Mouse (Mus musculus): ENCODE data around the gene Cul7.

The Cul7 gene

DNA sequence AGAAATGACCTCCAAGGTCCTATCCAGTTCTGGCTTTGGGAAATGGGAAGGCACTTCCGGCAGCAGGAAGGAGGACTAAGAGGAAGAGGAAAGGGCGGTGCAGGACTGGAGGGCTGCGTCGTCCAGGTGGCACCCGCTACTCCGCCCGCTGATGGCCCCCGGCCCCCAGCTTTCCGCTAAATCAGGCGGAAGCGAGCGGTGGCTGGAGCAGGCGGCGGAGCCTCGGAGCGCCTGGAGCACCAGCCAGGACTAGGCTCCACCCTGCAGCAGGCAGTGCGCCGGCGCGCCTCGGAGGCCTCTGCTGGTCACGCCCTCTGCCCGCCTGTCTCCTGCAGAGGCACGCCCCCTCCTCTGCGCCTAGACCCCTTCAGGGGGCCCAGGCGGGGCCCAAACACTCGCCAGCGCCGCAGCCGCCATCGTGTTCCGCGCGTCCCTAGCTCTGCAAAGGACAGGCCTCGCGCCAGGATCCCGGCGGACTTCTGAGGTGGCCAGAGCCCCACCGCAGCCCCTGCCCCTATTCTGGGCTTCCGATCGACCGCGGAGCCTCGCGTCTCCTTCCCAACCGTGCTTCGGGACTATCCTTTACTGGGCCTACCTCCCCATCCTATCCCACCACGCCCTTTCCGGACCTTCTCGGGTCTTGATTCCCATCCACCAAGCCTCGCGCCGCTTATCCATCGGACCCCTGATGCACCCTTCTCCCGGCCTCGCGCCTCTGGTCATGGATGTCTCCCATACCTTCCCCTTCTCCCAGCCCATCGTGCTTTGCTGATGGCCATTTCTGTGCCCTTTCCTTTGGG is at the start of gene Cul7:
Gene Cul7 (plus strand): TSS at position 106 of the 800 bp plus-strand sequence.
- DNase-seq = peak; percentile 89

DNA sequence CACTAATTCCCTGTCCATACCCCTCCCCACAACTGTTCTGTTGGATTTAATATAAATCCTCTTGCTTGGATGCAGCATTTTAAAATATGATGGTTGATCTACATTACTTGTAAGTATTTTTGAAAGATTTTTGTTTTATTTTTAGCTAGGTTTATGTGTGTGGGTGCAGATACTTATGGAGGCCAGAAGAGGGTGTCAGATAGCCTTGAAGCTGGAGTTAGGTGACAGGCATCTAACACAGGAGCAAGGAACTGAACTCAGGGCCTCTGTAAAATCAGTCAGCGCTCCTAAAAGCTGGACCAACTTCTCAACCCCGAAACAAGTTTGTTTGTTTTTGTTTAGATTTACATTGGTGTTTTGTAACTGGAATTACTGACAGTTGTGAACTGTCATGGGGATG is 49.6 kb upstream of the Cul7 start:
- DNase-seq = no peak

- no peak for DNase-seq
These were observed 47.9 kb upstream of the Cul7 start for GRCm38 (mm10) chr17:46602212-46602611.

GRCm38 (mm10) chr17:46603229-46603628 is 46.9 kb upstream of the Cul7 start:
- DNase-seq = no peak

DNA sequence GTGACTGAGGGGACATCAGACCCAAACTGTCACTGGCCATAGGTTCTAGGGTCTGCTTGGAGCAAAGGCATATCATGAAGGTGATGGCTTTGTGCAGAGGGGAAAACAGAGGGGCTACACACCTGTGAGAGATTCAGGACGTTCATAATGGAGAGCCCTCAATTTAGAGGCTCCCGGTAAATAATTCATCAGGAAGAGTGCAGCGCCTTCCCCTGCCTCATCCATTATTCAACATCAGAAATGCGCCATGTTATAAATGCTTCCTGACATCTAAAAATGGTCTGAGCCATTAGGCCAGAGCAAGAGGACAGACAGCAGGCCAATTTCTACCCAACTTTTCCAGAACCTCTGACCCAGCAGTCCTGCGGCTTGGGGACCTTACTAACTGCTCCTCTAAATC is 45.0 kb upstream of the Cul7 start:
- DNase-seq = no peak

DNA sequence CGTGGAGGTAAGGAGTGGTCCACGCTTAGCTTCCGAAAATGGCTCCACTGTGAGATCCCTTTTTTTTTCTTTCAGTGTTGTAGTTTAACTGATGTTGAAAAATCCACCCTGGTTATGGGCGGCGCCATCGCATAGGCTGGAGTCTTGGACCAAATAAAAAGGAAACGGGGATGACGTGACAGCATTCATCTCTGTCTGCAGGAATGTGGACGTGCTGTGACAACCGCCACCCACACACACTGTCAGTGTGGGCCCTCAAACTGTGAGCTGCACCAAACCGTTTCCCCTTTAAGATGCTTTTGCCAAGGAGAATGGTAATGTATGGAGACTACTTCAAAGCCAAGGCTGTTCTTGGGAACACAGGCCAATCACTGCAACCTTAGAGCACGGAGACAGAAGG is 44.1 kb upstream of the Cul7 start:
- DNase-seq = no peak

GRCm38 (mm10) chr17:46609721-46610514 is 40.2 kb upstream of the Cul7 start:
- no peak for DNase-seq

- no peak for DNase-seq
These were observed 38.8 kb upstream of the Cul7 start for GRCm38 (mm10) chr17:46611316-46611715.

DNA sequence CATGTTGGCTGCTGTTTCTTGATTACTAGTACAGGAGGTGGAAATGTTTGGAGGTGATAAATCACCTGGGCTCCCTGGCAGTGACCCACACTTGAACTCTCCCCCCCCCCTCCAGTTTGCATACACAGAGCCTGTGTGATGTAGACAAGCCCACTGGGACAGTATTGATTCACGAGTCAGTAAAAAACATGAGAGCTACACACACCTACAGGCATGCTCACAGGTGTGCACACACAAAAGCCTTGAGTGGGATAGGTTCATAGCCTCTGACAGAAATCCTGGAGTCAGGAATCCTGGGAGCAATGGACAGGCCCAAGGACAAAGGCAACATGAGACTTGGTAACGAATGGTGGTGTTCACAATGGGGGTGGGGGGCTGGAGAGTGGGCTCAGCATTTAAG is 37.9 kb upstream of the Cul7 start:
- DNase-seq = no peak

- DNase-seq = no peak
These were observed 37.3 kb upstream of the Cul7 start for GRCm38 (mm10) chr17:46612820-46613219.

GRCm38 (mm10) chr17:46613229-46613628 is 36.9 kb upstream of the Cul7 start:
- no peak for DNase-seq

DNA sequence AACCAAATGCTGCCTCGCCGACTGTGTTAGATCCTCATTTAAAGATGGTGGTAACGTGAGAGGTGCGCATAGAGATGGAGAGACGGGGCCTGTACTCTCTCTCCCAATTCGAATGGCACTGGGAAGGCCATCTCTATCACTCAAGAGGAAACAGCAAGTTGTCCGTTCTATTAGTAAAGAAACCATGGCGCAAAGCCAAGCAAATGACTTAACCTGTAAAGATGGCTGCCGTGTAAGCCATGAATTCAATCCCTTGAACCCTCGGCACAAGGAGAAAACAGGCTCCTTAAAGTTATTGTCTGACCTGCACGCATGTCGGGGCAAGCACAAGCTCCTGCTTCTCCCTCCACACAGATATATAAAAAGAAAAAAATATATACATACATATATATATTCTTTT is 32.3 kb upstream of the Cul7 start:
- DNase-seq = no peak

- DNase-seq = no peak
These were observed 31.8 kb upstream of the Cul7 start for GRCm38 (mm10) chr17:46618394-46618768.

DNA sequence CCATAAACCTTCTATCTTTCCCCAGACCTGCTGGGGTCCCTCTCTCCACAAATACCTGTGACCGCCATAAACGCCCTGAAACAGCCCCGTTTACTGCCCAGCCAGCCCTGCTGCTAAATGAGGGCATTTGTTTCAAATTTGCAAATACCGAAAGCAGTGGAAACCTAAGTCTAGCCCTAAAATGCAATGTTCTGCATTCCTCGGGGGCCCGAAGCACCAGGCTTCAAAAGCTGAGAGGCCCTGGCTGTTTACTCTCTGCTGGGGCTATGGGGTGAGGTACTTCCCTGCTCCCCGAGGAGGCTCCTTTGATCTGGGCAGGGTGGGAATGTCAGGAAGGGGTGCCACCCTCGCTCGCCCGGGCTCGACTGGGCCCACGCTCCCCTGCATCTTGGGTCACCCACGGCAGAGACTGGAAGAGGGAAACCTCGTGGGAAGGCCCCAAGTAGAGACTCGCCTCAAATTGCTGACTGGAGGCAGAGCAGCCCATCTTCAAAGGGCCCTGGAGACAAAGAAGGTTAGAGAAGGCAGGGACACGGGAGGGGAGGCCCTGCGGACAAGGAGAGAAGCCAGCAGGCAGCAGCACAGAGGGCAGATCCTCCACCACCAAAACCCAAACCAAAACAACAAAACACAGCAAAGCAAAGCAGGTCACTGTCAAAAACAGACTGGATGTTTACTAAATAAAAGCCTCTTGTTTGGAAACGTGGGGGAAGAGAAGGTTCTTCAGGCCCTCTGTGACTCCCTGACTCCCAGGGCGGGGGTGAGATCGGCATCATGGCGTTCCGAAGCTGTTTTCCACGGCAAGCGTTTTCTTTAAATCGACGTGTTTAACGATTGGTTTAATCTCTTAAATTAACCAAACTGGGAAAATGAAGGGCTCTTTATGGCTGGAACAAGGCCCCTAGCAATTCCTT is 31.1 kb upstream of the Cul7 start:
- no peak for DNase-seq

GRCm38 (mm10) chr17:46619683-46620357 is 30.3 kb upstream of the Cul7 start:
- DNase-seq = no peak

GRCm38 (mm10) chr17:46621324-46621723 is 28.8 kb upstream of the Cul7 start:
- DNase-seq = peak; percentile 69

GRCm38 (mm10) chr17:46622269-46622668 is 27.9 kb upstream of the Cul7 start:
- DNase-seq = no peak

DNA sequence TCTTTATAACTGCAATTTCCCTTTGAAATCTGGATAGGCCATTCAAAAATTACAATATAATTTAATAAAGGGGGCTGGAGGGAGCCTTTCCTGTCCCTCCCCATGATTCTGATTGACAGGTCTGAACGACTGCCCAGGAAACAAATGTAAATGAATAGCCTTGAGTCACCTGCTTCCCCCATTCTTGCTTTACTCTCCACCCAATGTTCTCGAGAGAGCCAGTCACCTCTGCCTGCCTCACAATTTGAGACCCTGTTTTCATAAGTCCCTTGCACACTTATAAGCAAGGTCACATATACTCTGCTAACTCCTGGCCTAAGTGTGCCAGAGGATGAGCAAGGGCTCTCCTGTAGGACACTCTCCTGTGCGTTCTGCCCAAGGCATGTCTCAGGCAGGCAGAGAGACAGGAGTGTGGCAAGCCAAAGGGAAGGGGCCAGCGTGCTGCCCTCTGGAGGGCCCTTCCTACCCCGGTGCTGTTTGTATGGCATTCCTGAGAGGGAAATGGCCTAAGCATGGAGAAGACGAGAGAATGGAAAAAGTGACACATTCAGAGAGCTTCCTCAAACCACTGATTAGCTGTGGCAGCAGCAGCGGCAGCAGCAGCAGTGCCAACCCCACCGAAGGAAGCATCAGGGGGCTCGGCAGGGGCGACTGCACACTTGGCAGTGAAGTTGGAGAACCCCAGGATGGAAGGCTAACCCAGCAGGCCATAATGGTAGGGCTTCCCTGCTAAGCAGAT is 26.1 kb upstream of the Cul7 start:
- DNase-seq = no peak

DNA sequence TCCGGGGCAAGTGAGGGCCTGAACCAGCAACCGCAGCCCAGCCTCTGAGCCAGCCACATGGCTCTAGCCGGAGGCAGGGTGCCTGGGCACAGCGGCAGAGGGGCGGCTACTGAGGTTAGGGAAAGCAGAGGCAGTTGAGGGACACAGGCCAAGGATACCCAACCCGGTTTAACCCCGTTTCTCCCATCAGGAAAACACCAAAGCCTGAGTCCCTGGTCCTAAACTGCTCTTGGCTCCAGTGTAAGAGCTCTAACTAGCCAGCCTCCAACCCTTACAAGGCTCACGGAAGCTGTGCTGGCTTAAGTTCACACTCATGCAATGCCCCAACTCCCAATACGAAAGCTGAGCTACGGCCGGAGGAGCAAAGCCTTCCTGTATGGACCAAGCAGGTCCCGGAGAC is 25.5 kb upstream of the Cul7 start:
- DNase-seq = no peak

DNA sequence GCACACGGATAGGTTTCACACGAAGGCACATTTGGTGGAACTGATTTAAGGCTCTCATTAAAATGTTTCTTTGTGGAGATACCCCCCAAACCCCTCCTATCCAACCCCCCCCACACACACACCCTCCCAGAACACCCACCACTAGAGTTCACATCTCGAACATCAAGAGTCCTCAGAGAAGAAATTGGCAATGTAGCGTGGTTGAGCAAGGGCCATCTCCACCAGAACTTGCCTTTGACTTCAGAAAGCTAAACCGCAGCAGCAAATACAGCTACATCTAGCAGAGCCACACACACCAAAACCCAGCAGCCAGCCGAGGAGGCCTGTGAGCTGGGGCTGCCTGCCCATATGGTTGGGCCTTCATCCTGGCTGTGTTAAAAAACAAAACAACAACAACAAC is 22.7 kb upstream of the Cul7 start:
- no peak for DNase-seq

GRCm38 (mm10) chr17:46628471-46628790 is 21.7 kb upstream of the Cul7 start:
- DNase-seq = no peak

Data from right cerebral cortex, postnatal 4 days (tissue).